Mouse (Mus musculus) brain, embryonic 14.5 days (tissue): ENCODE results near the gene Actl6b. TPM values are rescaled to one million over a fixed set of nuclear protein-coding genes. Genes with fewer than 3 reads are reported as not detected.
A peak's percentile ranks its signal among the peaks of the same experiment; 100 is the strongest.

Source experiments
- DNase-seq: peaks from one replicate; pipeline ENCODE4 v3.0.0-alpha.2; 2011; ENCODE audit warnings: low read depth
- CTCF ChIP-seq: fragments of 200-500 bp; IDR thresholded peaks from 2 replicates; pipeline ENCODE4 v1.5.1; 2012; ENCODE audit warnings: inconsistent platforms, mild to moderate bottlenecking, moderate library complexity, borderline replicate concordance; ENCODE audit not compliant: insufficient read depth, insufficient read length; ENCODE audit errors: extremely low read depth
- POLR2A ChIP-seq: fragments of 200-500 bp; IDR thresholded peaks from 2 replicates; pipeline ENCODE4 v1.6.1; 2012; ENCODE audit warnings: mild to moderate bottlenecking, inconsistent platforms, borderline replicate concordance; ENCODE audit not compliant: poor library complexity, insufficient read depth, insufficient read length, severe bottlenecking; ENCODE audit errors: extremely low read depth
- polyA plus RNA-seq: library from polyadenylated mRNA; depleted of rRNA; stranded (reverse); fragments of >200 nt; gene quantifications from 2 replicates; pipeline ENCODE4 v1.2.3, GENCODE M21; 2012

Actl6b gene
- polyA plus RNA-seq, 1 experiment: 298 TPM

DNA sequence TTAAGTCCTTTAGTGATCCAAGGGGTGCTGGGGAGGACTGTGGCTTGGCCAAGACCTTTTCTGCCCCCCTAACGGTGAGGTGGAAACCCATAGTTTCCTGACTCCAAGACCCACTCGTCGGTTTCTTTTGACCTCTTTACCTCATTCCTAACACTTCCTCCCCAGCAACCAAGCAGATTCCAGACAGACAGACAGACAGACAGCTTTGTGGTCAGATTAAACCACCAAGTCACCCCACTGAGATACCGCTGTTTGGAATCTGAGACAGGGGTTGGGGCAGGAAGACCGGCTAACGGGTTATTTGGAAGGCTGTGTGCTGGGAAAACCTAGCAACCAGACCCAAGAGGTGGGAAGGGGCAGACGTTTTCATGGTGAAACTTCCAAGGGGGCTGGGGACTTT lies 16.9 kb downstream of the Actl6b start:
- TF ChIP-seq CTCF: no peak
- TF ChIP-seq POLR2A: no peak
- DNase-seq: no peak

DNA sequence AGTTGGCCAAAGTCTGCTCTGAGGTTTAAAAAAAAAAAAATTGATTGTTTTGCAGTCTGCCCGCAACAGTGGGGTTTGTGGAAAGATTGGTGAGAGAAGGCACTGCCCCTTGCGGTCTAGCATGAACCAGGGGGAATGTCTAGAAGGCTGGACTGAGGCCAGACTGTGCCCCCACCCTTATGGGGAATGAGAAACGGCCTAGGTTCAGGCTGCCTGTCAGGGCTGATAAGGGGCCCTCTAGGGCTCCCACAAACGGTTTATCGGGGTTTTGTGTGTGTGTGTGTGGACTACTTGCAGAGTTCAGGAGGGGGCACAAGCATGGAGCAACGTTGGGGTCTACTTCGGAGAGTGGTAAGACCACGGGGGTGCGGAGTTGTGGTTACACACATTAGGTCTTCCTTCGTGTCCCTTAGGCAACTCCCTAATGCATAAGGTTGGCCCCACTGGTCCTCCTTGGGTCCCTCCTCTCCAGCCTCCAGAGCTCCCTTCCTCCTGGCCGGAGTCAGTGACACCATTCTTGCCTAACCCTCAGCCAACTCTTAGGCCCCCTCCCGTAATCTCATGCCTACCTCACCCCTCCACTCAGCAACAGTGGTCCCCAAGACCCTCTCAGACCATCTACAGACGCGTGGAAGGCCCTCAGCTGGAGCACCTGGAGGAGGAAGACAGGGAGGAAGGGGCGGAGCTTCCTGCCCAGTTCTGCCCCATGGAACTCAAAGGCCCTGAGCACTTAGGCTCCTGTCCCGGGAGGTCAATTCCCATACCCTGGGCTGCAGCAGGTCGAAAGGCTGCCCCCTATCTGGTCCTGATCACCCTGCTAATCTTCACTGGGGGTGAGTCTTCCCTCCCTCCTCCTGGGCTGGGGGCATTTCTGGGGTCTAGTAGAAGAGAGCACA lies 17.6 kb downstream of the Actl6b start:
- no peak for DNase-seq
- no peak for TF ChIP-seq CTCF
- TF ChIP-seq POLR2A: no peak

GRCm38 (mm10) chr5:137574470-137574901 lies 21.2 kb downstream of the Actl6b start:
- TF ChIP-seq CTCF (peak; percentile 16; the same call in 1 of the 2 replicates), POLR2A (no peak)
- peak; percentile 45 for DNase-seq

GRCm38 (mm10) chr5:137580246-137580645 lies 26.9 kb downstream of the Actl6b start:
- no peak for DNase-seq
- TF ChIP-seq POLR2A (no peak), CTCF (no peak)

- DNase-seq: no peak
Measured at GRCm38 (mm10) chr5:137582702-137583101, 29.4 kb downstream of the Actl6b start.

GRCm38 (mm10) chr5:137583670-137584169 lies 30.4 kb downstream of the Actl6b start:
- TF ChIP-seq POLR2A (no peak), CTCF (0 out of 2 replicates have a peak, but pooled peaks have one; percentile 7)
- peak; percentile 94 for DNase-seq

More at GRCm38 (mm10) chr5:137582702-137583101, 29.4 kb downstream of the Actl6b start:
- TF ChIP-seq CTCF (no peak), POLR2A (no peak)

DNA sequence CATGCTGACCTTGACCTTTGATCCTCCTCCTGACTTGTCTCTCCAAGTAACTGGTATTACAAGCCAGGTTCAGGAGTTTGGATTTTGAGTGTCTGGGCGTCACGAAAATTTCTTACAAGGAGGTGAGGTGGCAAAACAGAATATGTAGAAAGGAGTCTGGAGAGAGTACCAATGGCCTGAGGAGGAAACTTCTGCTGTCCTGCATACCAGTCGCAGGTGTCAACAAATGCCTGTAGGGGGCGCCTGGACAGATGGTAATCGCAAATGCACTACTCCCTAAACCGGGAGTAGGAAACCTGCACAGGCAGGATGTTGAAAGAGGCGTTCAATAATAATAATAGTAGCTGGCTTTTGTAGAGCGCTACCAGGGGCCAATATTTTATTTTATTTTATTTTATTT lies 31.7 kb downstream of the Actl6b start:
- peak; percentile 68 for DNase-seq
- TF ChIP-seq POLR2A (no peak), CTCF (peak; percentile 61; the same call in 1 of the 2 replicates)

DNA sequence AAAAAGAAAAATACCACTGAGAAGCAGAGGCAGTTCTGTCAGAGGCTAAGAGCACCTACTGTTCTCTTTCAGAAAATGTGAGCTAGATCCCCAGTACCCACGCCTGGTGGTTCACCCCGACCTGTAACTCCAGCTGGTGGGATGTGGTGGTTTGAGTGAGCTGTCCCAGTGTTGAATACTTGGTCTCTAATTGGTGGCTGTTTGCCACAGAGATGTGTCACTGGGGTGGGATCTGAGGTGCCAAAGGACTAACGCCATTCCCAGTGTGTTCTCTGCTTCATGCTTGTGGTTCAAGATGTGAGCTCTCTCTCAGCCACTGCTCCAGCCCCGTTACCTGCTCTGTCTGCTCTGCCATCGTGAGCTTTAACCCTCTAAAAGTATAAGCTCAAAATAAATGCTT lies 37.2 kb downstream of the Actl6b start:
- TF ChIP-seq POLR2A (no peak), CTCF (no peak)
- DNase-seq: no peak

- no peak for TF ChIP-seq POLR2A
- TF ChIP-seq CTCF: no peak
- no peak for DNase-seq
Measured at GRCm38 (mm10) chr5:137595921-137596320, 42.6 kb downstream of the Actl6b start.

DNA sequence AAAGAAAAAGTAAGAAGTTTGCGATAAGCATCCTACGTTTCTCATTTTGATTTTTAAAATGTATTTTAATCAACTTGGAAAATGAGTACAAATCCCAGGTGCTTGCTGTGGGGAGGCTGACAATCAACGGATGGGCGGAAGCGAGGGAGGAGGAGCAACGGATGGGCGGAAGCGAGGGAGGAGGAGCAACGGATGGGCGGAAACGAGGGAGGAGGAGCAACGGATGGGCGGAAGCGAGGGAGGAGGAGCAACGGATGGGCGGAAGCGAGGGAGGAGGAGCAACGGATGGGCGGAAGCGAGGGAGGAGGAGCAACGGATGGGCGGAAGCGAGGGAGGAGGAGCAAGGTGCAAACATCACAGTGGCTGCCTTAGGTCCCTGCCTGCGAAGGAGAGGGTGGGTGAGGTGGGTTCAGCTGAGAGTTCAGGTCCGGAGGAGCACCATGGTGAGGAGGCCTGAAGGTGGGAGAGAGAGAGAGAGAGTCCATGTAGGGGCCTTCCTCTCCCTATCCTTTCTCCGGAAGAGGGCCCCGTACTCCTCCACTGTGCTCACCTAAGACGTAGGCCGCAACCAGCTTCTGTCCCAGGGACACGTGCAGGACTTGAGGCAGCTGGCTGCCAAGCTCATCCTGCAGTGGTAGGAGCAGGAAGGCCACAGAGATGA lies 43.4 kb downstream of the Actl6b start:
- DNase-seq: peak; percentile 42
- TF ChIP-seq CTCF (no peak), POLR2A (no peak)

DNA sequence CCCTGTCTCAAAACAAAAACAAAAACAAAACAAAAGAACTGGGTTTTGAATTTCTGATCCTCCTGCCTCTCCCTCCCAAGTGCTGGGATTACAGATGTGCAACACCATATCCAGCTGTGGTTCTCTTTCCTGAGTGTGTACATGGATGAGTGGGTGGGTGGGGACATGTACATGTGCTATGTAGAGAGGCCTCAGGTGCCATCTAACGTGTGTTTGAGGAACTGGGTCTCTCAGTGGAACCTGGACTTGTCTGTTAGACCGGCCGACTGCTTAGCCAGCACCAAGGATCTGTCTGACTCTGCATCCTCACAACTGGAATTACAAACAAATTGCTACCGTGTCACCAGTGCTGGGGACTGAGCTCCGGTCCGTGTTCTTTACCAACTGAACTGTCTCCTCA lies 44.3 kb downstream of the Actl6b start:
- no peak for TF ChIP-seq POLR2A
- TF ChIP-seq CTCF: no peak

GRCm38 (mm10) chr5:137598100-137598826 lies 44.9 kb downstream of the Actl6b start:
- TF ChIP-seq CTCF (no peak), POLR2A (no peak)
- DNase-seq: no peak

More for the DNA sequence above, 44.3 kb downstream of the Actl6b start:
- no peak for DNase-seq
